Mouse (Mus musculus) heart, postnatal 4 days (tissue): ENCODE data around the gene Foxf2. TPM values are rescaled to one million over a fixed set of nuclear protein-coding genes. Genes with fewer than 3 reads are reported as not detected.

Experiments used
- microRNA-seq, 2 experiments: library from miRNA; unstranded; fragments of <30 nt; microRNA quantifications; one replicate each; pipeline ENCODE4 v1.2.0; 2021 to 2022
- total RNA-seq, 2 experiments: library from RNA; stranded (reverse); gene quantifications; 2 replicates each; pipeline ENCODE4 v1.2.3; 2021

The Foxf2 gene
- total RNA-seq, 2 experiments from 2014 or later: not detected

Small RNA genes within 50 kb of the gene (microRNA-seq; reads per million reads assigned to microRNA genes)
- gene Gm27516: 0 reads per million in 2 experiments

Other genes starting within 250 kb of the Foxf2 start
- gene Foxq1, start 69.7 kb upstream of the Foxf2 start, total RNA-seq: under 1 TPM in 1 of 2 experiments, not detected in 1; 0.07 TPM
- not detected for gene A530084C06Rik, start 66.5 kb upstream of the Foxf2 start, total RNA-seq
- 10 to 100 TPM in 1 of 2 experiments, 1 to 10 TPM in 1; 8.7 to 10.1 TPM for gene Foxc1, start 180.8 kb downstream of the Foxf2 start, total RNA-seq